In genomic region chr13:80956966-80957365, GRCm38 (mm10) we compare ENCODE assay signal across 27 mouse cellular contexts.
DNase-seq lines count a peak whose midpoint lies in the region; ATAC-seq lines count a peak whose summit lies in the region.
"Had no signal": no experiment of that assay in that cellular context is flagged by ENCODE, and none has a peak within 500 bp of the region (broad histone marks: within the 10 kb centered on the region; RNA-seq: fewer than 3 reads in every experiment).

No protein-coding gene starts in this region.

- no peak overlapping the region for H3K4me2 ChIP-seq in midbrain, embryonic 16.5 days (ENCODE audit: low read length)
- H3K4me2 ChIP-seq: embryonic facial prominence, embryonic 13.5 days; embryonic facial prominence, embryonic 15.5 days; forebrain, embryonic 12.5 days had no signal

- no peak overlapping the region for H3K9ac ChIP-seq in midbrain, embryonic 16.5 days (ENCODE audit: low read depth, low read length)
- H3K9ac ChIP-seq: embryonic facial prominence, embryonic 13.5 days; embryonic facial prominence, embryonic 15.5 days; forebrain, embryonic 12.5 days had no signal

- DNase-seq in 3134 (ENCODE audit: extremely low read depth, insufficient read length, low spot score) = peak; percentile 71
- DNase-seq in Muller cell, postnatal 12 days (ENCODE audit: inconsistent ontology term) = peak; percentile 82
- peak; percentile 75 for DNase-seq in adipocyte (ENCODE audit: low spot score)
- no peak for DNase-seq in left cerebral cortex, adult 8-10 months (ENCODE audit: low spot score in 2 of 2)
- no peak for DNase-seq in adrenal gland, postnatal 10 days
- DNase-seq: adrenal gland, adult 2 months; adrenal gland, postnatal 14 days; adrenal gland, postnatal 36 days; B cell, adult 2 months; cerebellum, adult 11 months; cerebellum, adult 18-20 months; cerebellum, adult 8-10 months; cerebellum, adult 9-11 months; cerebellum, postnatal 14 days; cerebellum, postnatal 36 days; embryo, embryonic 11 days had no signal

- H3K36me3 ChIP-seq in midbrain, embryonic 16.5 days (ENCODE audit: control insufficient read depth, insufficient read depth, low read length) = no peaks in the 10 kb centered on the region
- H3K36me3 ChIP-seq: embryonic facial prominence, embryonic 13.5 days; embryonic facial prominence, embryonic 15.5 days; forebrain, embryonic 10.5 days; forebrain, embryonic 12.5 days; G1E had no signal

- no peaks in the 10 kb centered on the region for H3K27me3 ChIP-seq in midbrain, embryonic 16.5 days (ENCODE audit: control insufficient read depth, insufficient read depth, low read depth, low read length)
- H3K27me3 ChIP-seq: CH12.LX; embryonic facial prominence, embryonic 13.5 days; embryonic facial prominence, embryonic 15.5 days; forebrain, embryonic 12.5 days; Patski had no signal

- no peak overlapping the region for H3K27ac ChIP-seq in midbrain, embryonic 16.5 days (ENCODE audit: low read length)
- H3K27ac ChIP-seq: embryonic facial prominence, embryonic 13.5 days; embryonic facial prominence, embryonic 15.5 days; forebrain, embryonic 10.5 days; forebrain, embryonic 12.5 days had no signal

- no peak overlapping the region for H3K4me3 ChIP-seq in midbrain, embryonic 16.5 days (ENCODE audit: low read depth, low read length)
- H3K4me3 ChIP-seq: embryonic facial prominence, embryonic 13.5 days; embryonic facial prominence, embryonic 15.5 days; erythroblast, embryonic 14.5 days; forebrain, embryonic 10.5 days; forebrain, embryonic 12.5 days had no signal

- ATAC-seq in midbrain, embryonic 16.5 days = no peak
- ATAC-seq: activated CD4-positive, CD25-positive, alpha-beta regulatory T cell, adult 4 months; CD4-positive, CD25-positive, alpha-beta regulatory T cell, adult 4 months; Patski had no signal

- no peaks in the 10 kb centered on the region for H3K4me1 ChIP-seq in midbrain, embryonic 16.5 days (ENCODE audit: control insufficient read depth, insufficient read depth, low read length)
- H3K4me1 ChIP-seq: forebrain, embryonic 12.5 days had no signal

- no peaks in the 10 kb centered on the region for H3K9me3 ChIP-seq in midbrain, embryonic 16.5 days (replicated peaks; ENCODE audit: control insufficient read depth, low read length, poor library complexity, severe bottlenecking)
- H3K9me3 ChIP-seq: embryonic facial prominence, embryonic 13.5 days; embryonic facial prominence, embryonic 15.5 days; forebrain, embryonic 10.5 days; forebrain, embryonic 12.5 days; G1E had no signal

- WGBS in midbrain, embryonic 16.5 days = 77% methylated on average over 1 of the region's 1 CpGs

Comparison
In these comparisons a context has a peak if more than half of its experiments do, and no peak if none do; other contexts are left out.
1. DNase-seq: peak in 3134 (single experiment), Muller cell, postnatal 12 days (single experiment) and adipocyte (single experiment); none in left cerebral cortex, adult 8-10 months (0 of 2) and adrenal gland, postnatal 10 days (single experiment).